Mouse (Mus musculus): ENCODE measurements around the gene Slc26a1. TPM values are rescaled to one million over a fixed set of nuclear protein-coding genes. Genes with fewer than 3 reads are reported as not detected.
A peak's percentile ranks its signal among the peaks of the same experiment; 100 is the strongest.

The Slc26a1 gene
- total and polyA plus RNA-seq, 3 experiments: 29.6 to 31.2 TPM; not detected in 1

- Histone ChIP-seq H3K4me1 (ENCODE audit: control insufficient read depth in 1 of 2, insufficient read depth in 2 of 2, low read length in 2 of 2) (peaks cover 16 to 45% of the 10 kb centered on the region in 2 experiments), H3K27ac (ENCODE audit: control insufficient read depth, low read depth, low read length) (no peak overlapping the region), H3K9me3 (replicated peaks; ENCODE audit: insufficient read depth, low read length) (no peaks in the 10 kb centered on the region), H3K9ac (ENCODE audit: control insufficient read depth, low read depth, low read length, poor library complexity, severe bottlenecking) (no peak overlapping the region), H3K4me3 (ENCODE audit: control insufficient read depth in 1 of 2, insufficient read depth in 1 of 2, low read depth in 2 of 2, low read length in 2 of 2) (no peak overlapping the region), H3K36me3 (ENCODE audit: control insufficient read depth in 1 of 2, insufficient read depth in 2 of 2, low read length in 2 of 2) (peaks cover 2 to 31% of the 10 kb centered on the region in 2 experiments; a peak in 3 of 4 replicates), H3K27me3 (ENCODE audit: control insufficient read depth in 1 of 2, insufficient read depth in 2 of 2, low read length in 2 of 2) (no peaks in the 10 kb centered on the region), H3K79me2 (ENCODE audit: control insufficient read depth, insufficient read depth, low read length, poor library complexity) (peaks cover 29% of the 10 kb centered on the region)
- TF ChIP-seq JUND (IDR thresholded peaks at IDR 0.05; ENCODE audit: low read depth, low read length) (no peak), ZKSCAN1 (IDR thresholded peaks at IDR 0.05; ENCODE audit: low read depth, low read length) (no peak), ELF1 (IDR thresholded peaks at IDR 0.05; ENCODE audit: low read depth, low read length) (no peak), TAL1 (IDR thresholded peaks at IDR 0.05; ENCODE audit: low read length) (no peak), ZNF384 (IDR thresholded peaks at IDR 0.05; ENCODE audit: low read depth, low read length) (no peak), RAD21 (IDR thresholded peaks at IDR 0.05; ENCODE audit: low read depth, low read length) (peak; percentile 54), GABPA (IDR thresholded peaks at IDR 0.05; ENCODE audit: low read depth, low read length) (no peak), MEF2A (IDR thresholded peaks at IDR 0.05; ENCODE audit: extremely low read depth, insufficient replicate concordance, low read depth, low read length, poor library complexity, severe bottlenecking) (no peak), MYB (IDR thresholded peaks at IDR 0.05; ENCODE audit: low read depth, low read length) (no peak), SMC3 (IDR thresholded peaks at IDR 0.05; ENCODE audit: low read depth, low read length) (peak; percentile 84), ZMIZ1 (IDR thresholded peaks at IDR 0.05; ENCODE audit: low read depth, low read length) (no peak), POLR2AphosphoS2 (IDR thresholded peaks at IDR 0.05; ENCODE audit: low read length) (no peak), MAX (IDR thresholded peaks at IDR 0.05; ENCODE audit: low read length) (no peak), CHD2 (IDR thresholded peaks at IDR 0.05; ENCODE audit: low read length) (no peak), MXI1 (IDR thresholded peaks at IDR 0.05; ENCODE audit: low read depth, low read length) (no peak), EP300 (IDR thresholded peaks at IDR 0.05; ENCODE audit: low read depth in 1 of 2, low read length in 2 of 2) (no peak), ETS1 (IDR thresholded peaks at IDR 0.05; ENCODE audit: low read depth, low read length) (0 out of 2 replicates have a peak, but pooled peaks have one; percentile 23), KAT2A (conservative IDR thresholded peaks at IDR 0.05; ENCODE audit: low read depth, low read length) (no peak), MYC (IDR thresholded peaks at IDR 0.05; ENCODE audit: low read depth, low read length) (peak; percentile 46; the same call in 1 of the 2 replicates), MAFK (IDR thresholded peaks at IDR 0.05; ENCODE audit: borderline replicate concordance, low read depth, low read length) (no peak), ZC3H11A (IDR thresholded peaks at IDR 0.05; ENCODE audit: low read depth, low read length) (peak; percentile 24; the same call in 1 of the 2 replicates), GATA1 (IDR thresholded peaks at IDR 0.05; ENCODE audit: low read depth, low read length) (no peak), CHD1 (IDR thresholded peaks at IDR 0.05; ENCODE audit: low read depth, low read length) (no peak), POLR2A (IDR thresholded peaks at IDR 0.05; ENCODE audit: control insufficient read depth in 1 of 2, insufficient read depth in 1 of 2, low read depth in 1 of 2, low read length in 2 of 2, poor library complexity in 1 of 2) (no peak), SIN3A (IDR thresholded peaks at IDR 0.05; ENCODE audit: low read length) (no peak), TBP (IDR thresholded peaks at IDR 0.05; ENCODE audit: low read depth, low read length) (no peak), RCOR1 (IDR thresholded peaks at IDR 0.05; ENCODE audit: low read depth, low read length) (no peak), TCF12 (IDR thresholded peaks at IDR 0.05; ENCODE audit: low read depth, low read length) (no peak; the same call in 1 of the 2 replicates), USF1 (IDR thresholded peaks at IDR 0.05; ENCODE audit: low read depth, low read length) (no peak), NELFE (IDR thresholded peaks at IDR 0.05; ENCODE audit: low read depth, low read length) (no peak), HCFC1 (IDR thresholded peaks at IDR 0.05; ENCODE audit: low read depth, low read length) (no peak), BHLHE40 (IDR thresholded peaks at IDR 0.05; ENCODE audit: borderline replicate concordance, low read depth, low read length) (no peak), NRF1 (IDR thresholded peaks at IDR 0.05; ENCODE audit: insufficient read depth, low read depth, low read length, poor library complexity, severe bottlenecking) (no peak), CTCF (IDR thresholded peaks at IDR 0.05 in 2 of 3, conservative IDR thresholded peaks at IDR 0.05 in 1 of 3; ENCODE audit: control insufficient read depth in 1 of 3, insufficient read depth in 1 of 3, low read depth in 2 of 3, low read length in 3 of 3, poor library complexity in 1 of 3, severe bottlenecking in 1 of 3) (peak; percentile 72 to 84 (median 74)), MAZ (IDR thresholded peaks at IDR 0.05; ENCODE audit: low read depth, low read length) (no peak), POLR2AphosphoS5 (IDR thresholded peaks at IDR 0.05; ENCODE audit: borderline replicate concordance, low read depth, low read length) (no peak), UBTF (IDR thresholded peaks at IDR 0.05; ENCODE audit: borderline replicate concordance, insufficient read depth, low read depth, low read length) (no peak)
- DNase-seq (ENCODE audit: low read depth, low spot score): peak; percentile 81
Measured at GRCm38 (mm10) chr5:108670785-108671184, 4.6 kb downstream of the Slc26a1 start.
